Mouse (Mus musculus): ENCODE data around the gene 2410004B18Rik. TPM values are rescaled to one million over a fixed set of nuclear protein-coding genes. Genes with fewer than 3 reads are reported as not detected.

Gene 2410004B18Rik
- total RNA-seq, 2 experiments from 2014 or later, result 17.2 to 18.0 TPM

DNA sequence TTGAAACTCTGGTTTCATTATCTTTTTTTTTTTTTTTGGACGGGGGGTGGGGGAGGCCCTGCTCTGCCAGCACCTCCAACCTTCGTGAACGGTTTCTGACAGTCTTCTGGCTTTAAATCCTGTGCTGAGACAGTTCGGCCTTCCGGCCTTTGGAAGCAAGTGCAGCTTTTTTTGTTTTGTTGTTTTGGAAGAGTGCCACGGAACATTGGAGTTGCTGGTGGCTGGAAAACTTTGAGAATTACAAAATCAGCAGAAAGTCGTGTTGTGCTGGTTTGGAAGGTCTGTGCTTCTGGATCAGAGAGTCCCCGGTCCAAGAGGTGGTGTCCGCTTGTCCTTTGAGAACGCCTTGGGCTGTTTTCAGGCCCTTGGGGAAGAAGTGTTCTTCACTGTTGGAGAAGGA, 55.0 kb downstream of the 2410004B18Rik start:
- peak in 1 of 2 experiments; percentile 33 for DNase-seq
- intact Hi-C loops (cut with DNase I), result no loop called here

DNA sequence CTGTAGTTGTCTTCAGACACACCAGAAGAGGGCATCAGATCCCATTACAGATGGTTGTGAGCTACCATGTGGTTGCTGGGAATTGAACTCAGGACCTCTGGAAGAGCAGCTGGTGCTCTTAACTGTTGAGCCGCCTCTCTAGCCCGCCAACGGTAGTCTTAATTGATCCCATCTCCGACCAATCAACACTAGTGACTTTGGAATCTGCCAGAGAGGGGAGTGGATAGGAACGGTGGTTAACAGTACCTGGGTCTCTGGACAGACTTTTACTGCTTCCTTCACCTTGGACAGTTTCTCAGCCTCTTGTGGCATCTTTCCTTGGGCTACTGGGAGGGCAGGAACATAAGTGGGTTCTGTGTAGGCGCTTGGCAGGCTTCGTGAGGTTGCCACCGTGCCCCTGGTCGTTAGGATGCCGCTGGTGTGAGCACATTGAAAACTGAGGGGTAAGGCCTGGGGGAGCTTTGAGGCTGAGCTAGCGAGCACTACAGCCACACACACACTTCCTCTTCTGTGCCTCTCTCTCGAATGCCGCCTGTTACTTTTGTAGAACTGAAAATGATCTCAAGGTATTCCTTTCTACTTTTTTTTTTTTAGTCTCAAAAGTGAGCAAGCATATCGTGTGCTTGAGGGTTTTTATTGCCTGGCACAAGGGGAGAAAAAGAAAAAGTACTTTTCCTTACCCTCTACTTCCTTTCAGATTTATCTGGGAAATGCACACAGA, 55.8 kb downstream of the 2410004B18Rik start:
- DNase-seq, result no peak
- intact Hi-C loops (cut with DNase I), result no loop called here

Other genes starting within 250 kb of the 2410004B18Rik start
- 1 to 10 TPM; 2.7 to 4.0 TPM for gene Ddah1, start 179.3 kb upstream of the 2410004B18Rik start, total RNA-seq (2021)
- gene Bcl10, start 15.2 kb upstream of the 2410004B18Rik start, total RNA-seq (2021), result 10 to 100 TPM in 1 of 2 experiments, 1 to 10 TPM in 1; 8.5 to 10.0 TPM
- gene Syde2, start 49.9 kb downstream of the 2410004B18Rik start, total RNA-seq (2021), result under 1 TPM; 0.79 to 0.82 TPM
- gene Wdr63, start 170.1 kb downstream of the 2410004B18Rik start, total RNA-seq (2021), result not detected
- not detected for gene Mcoln3, start 179.4 kb downstream of the 2410004B18Rik start, total RNA-seq (2021)
- under 1 TPM in 1 of 2 experiments, not detected in 1; 0.51 TPM for gene Mcoln2, start 211.8 kb downstream of the 2410004B18Rik start, total RNA-seq (2021)

Data from gastrocnemius, postnatal 36 days (tissue).